Mouse (Mus musculus): ENCODE results near the gene Slc16a8. TPM values are rescaled to one million over a fixed set of nuclear protein-coding genes. Genes with fewer than 3 reads are reported as not detected.

Slc16a8 gene
- total and polyA plus RNA-seq, 2 experiments from 2014 or later = 0.67 to 1.8 TPM

DNA sequence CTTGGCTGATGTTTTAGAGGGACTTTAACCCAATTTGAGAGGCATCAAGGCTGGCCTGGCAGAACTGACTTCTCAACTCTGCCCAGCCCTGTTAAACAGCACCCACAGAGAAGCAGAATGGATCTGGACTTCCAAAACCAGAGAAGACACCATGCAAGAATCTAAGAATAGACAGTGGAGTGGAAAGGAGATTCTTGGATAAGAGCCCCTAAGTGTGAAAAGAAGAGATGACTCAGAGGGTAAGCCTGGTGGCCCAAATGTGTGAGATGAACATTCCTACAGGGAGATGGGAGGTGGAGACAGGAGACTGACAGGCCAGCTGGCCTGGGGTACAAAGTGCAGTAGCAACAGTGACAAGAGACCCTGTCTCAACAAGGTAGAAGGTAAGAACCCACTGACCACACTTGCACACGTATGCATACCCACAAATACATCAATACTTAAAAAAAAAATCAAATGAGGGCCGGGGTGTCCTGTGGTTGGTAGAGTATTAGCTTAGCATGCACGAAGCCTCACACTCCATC is 8.3 kb upstream of the Slc16a8 start:
- Histone ChIP-seq H3K27ac (ENCODE audit: low read depth) (no peak overlapping the region), H3K27me3 (ENCODE audit: control insufficient read depth, insufficient read depth, low read length) (peaks cover 36% of the 10 kb centered on the region), H3K4me2 (ENCODE audit: low read depth, low read length) (no peak overlapping the region), H3K9me3 (replicated peaks; ENCODE audit: control insufficient read depth, low read length) (no peaks in the 10 kb centered on the region), H3K4me1 (ENCODE audit: control insufficient read depth, insufficient read depth) (peaks cover 6% of the 10 kb centered on the region), H3K9ac (replicated peaks; ENCODE audit: low read depth, low read length) (no peak overlapping the region), H3K4me3 (ENCODE audit: low read depth, low read length) (no peak overlapping the region), H3K36me3 (replicated peaks; ENCODE audit: control insufficient read depth, insufficient read depth, low read length) (no peaks in the 10 kb centered on the region)
- no peak for TF ChIP-seq EP300 (IDR thresholded peaks at IDR 0.05; ENCODE audit: low read depth)
- no peak for TF ChIP-seq CTCF (IDR thresholded peaks at IDR 0.05; ENCODE audit: low read depth)
- no peak for DNase-seq (ENCODE audit: low spot score)
- ATAC-seq (ENCODE audit: insufficient read depth, low read depth) = no peak
- WGBS = 83% methylated on average over 3 of the region's 3 CpGs

GRCm38 (mm10) chr15:79262375-79262774 is 7.8 kb upstream of the Slc16a8 start:
- 0 out of 2 replicates have a peak overlapping the region, but pooled peaks have one; percentile 90 for H3K4me2 ChIP-seq (ENCODE audit: low read depth, low read length)
- peaks cover 6% of the 10 kb centered on the region for H3K4me1 ChIP-seq (ENCODE audit: control insufficient read depth, insufficient read depth)
- DNase-seq (ENCODE audit: low spot score) (peak; percentile 28), ATAC-seq (ENCODE audit: insufficient read depth, low read depth) (no peak)
- no peak overlapping the region for H3K9ac ChIP-seq (replicated peaks; ENCODE audit: low read depth, low read length)
- no peak overlapping the region for H3K27ac ChIP-seq (ENCODE audit: low read depth)
- no peaks in the 10 kb centered on the region for H3K9me3 ChIP-seq (replicated peaks; ENCODE audit: control insufficient read depth, low read length)
- 24% methylated on average over 13 of the region's 13 CpGs for WGBS
- TF ChIP-seq CTCF (IDR thresholded peaks at IDR 0.05; ENCODE audit: low read depth) (peak; percentile 30), EP300 (IDR thresholded peaks at IDR 0.05; ENCODE audit: low read depth) (no peak)
- no peaks in the 10 kb centered on the region for H3K36me3 ChIP-seq (replicated peaks; ENCODE audit: control insufficient read depth, insufficient read depth, low read length)
- H3K27me3 ChIP-seq (ENCODE audit: control insufficient read depth, insufficient read depth, low read length) = peaks cover 36% of the 10 kb centered on the region
- no peak overlapping the region for H3K4me3 ChIP-seq (ENCODE audit: low read depth, low read length)

DNA sequence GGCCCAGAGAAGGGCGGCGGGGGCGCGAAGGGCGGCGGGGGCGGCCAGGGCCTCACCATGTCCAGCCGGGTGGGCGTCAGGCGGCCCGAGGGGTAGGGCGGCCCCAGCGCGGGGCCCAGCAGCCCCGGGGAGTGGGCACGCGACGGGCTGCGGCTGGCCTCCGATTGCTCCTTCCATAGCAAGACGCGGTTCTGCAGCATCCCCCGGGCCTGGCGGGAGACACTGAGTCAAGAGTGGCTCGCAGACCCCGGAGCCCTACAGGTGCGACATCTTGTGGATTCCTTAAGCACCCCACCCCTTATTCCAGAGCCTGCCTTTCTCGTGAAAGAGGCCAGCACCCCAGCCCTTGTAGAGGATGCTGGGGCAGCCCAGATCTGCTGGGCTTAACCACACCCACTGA is 7.2 kb upstream of the Slc16a8 start:
- peak overlapping the region; percentile 48 for H3K4me3 ChIP-seq (ENCODE audit: low read depth, low read length)
- ATAC-seq (ENCODE audit: insufficient read depth, low read depth) (peak; percentile 14; the same call in 1 of the 2 replicates), DNase-seq (ENCODE audit: low spot score) (no peak)
- H3K9me3 ChIP-seq (replicated peaks; ENCODE audit: control insufficient read depth, low read length) = no peaks in the 10 kb centered on the region
- peaks cover 36% of the 10 kb centered on the region for H3K27me3 ChIP-seq (ENCODE audit: control insufficient read depth, insufficient read depth, low read length)
- no peak overlapping the region for H3K27ac ChIP-seq (ENCODE audit: low read depth)
- H3K9ac ChIP-seq (replicated peaks; ENCODE audit: low read depth, low read length) = peak overlapping the region; percentile 52
- H3K4me2 ChIP-seq (ENCODE audit: low read depth, low read length) = peak overlapping the region; percentile 90
- 1% methylated on average over 20 of the region's 28 CpGs for WGBS
- TF ChIP-seq EP300 (IDR thresholded peaks at IDR 0.05; ENCODE audit: low read depth) (no peak), CTCF (IDR thresholded peaks at IDR 0.05; ENCODE audit: low read depth) (no peak)
- H3K36me3 ChIP-seq (replicated peaks; ENCODE audit: control insufficient read depth, insufficient read depth, low read length) = no peaks in the 10 kb centered on the region
- H3K4me1 ChIP-seq (ENCODE audit: control insufficient read depth, insufficient read depth) = peaks cover 6% of the 10 kb centered on the region

DNA sequence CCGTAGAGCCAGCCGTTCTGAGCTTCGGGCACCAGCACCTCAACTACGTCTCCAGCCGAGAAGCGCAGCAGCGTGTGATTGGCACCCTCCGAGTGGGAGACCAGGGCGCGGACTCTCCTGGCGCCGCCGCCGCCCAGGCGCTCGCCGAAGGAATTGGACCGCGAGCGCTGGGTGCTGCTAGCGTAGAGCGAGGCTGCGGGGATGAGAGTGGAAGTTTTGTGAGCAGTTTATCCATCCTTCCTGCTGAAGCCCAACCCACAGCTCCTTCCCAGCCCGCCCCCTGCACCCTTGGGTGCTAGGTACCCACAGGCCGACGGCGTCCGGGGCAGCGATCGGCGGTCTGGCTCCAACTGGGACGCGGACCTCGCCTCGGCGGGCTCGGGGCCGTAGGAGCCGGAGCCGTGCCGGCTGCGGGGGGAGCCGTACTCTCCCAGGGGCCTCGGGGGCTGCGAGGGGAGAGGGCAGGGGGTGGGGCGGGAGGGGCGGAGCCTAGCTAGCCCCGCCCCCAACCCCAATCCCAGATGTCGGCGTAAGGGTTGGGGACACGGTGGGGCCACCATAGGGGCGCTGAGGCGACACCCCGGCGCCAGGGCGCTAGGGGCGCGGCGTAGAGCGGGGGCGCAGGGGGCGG is 6.6 kb upstream of the Slc16a8 start:
- WGBS = under 1% methylated on average over 51 of the region's 62 CpGs
- peaks cover 36% of the 10 kb centered on the region for H3K27me3 ChIP-seq (ENCODE audit: control insufficient read depth, insufficient read depth, low read length)
- H3K36me3 ChIP-seq (replicated peaks; ENCODE audit: control insufficient read depth, insufficient read depth, low read length) = no peaks in the 10 kb centered on the region
- peaks cover 6% of the 10 kb centered on the region for H3K4me1 ChIP-seq (ENCODE audit: control insufficient read depth, insufficient read depth)
- peak overlapping the region; percentile 90 for H3K4me2 ChIP-seq (ENCODE audit: low read depth, low read length)
- no peak for TF ChIP-seq EP300 (IDR thresholded peaks at IDR 0.05; ENCODE audit: low read depth)
- no peak for TF ChIP-seq CTCF (IDR thresholded peaks at IDR 0.05; ENCODE audit: low read depth)
- no peak overlapping the region for H3K27ac ChIP-seq (ENCODE audit: low read depth)
- ATAC-seq (ENCODE audit: insufficient read depth, low read depth) = peak; percentile 59
- DNase-seq (ENCODE audit: low spot score) = peak; percentile 18
- H3K4me3 ChIP-seq (ENCODE audit: low read depth, low read length) = peak overlapping the region; percentile 48
- no peaks in the 10 kb centered on the region for H3K9me3 ChIP-seq (replicated peaks; ENCODE audit: control insufficient read depth, low read length)
- peak overlapping the region; percentile 52 for H3K9ac ChIP-seq (replicated peaks; ENCODE audit: low read depth, low read length)

- TF ChIP-seq CTCF (IDR thresholded peaks at IDR 0.05; ENCODE audit: low read depth) (no peak), EP300 (IDR thresholded peaks at IDR 0.05; ENCODE audit: low read depth) (no peak)
- Histone ChIP-seq H3K9ac (replicated peaks; ENCODE audit: low read depth, low read length) (no peak overlapping the region), H3K36me3 (replicated peaks; ENCODE audit: control insufficient read depth, insufficient read depth, low read length) (no peaks in the 10 kb centered on the region), H3K4me2 (ENCODE audit: low read depth, low read length) (no peak overlapping the region), H3K27ac (ENCODE audit: low read depth) (no peak overlapping the region), H3K4me1 (ENCODE audit: control insufficient read depth, insufficient read depth) (peaks cover 6% of the 10 kb centered on the region), H3K27me3 (ENCODE audit: control insufficient read depth, insufficient read depth, low read length) (peaks cover 35% of the 10 kb centered on the region), H3K4me3 (ENCODE audit: low read depth, low read length) (no peak overlapping the region), H3K9me3 (replicated peaks; ENCODE audit: control insufficient read depth, low read length) (no peaks in the 10 kb centered on the region)
- 42% methylated on average over 17 of the region's 17 CpGs for WGBS
- ATAC-seq (ENCODE audit: insufficient read depth, low read depth) (no peak), DNase-seq (ENCODE audit: low spot score) (no peak)
Measured at GRCm38 (mm10) chr15:79258521-79258920, 4.0 kb upstream of the Slc16a8 start.

Data from heart, postnatal 0 days (tissue).